Mouse (Mus musculus) right cerebral cortex, postnatal 14 days (tissue): ENCODE measurements around the gene Cryga.

Experiments used
- DNase-seq: peaks from one replicate; pipeline ENCODE4 v3.0.0; 2022

The Cryga gene

DNA sequence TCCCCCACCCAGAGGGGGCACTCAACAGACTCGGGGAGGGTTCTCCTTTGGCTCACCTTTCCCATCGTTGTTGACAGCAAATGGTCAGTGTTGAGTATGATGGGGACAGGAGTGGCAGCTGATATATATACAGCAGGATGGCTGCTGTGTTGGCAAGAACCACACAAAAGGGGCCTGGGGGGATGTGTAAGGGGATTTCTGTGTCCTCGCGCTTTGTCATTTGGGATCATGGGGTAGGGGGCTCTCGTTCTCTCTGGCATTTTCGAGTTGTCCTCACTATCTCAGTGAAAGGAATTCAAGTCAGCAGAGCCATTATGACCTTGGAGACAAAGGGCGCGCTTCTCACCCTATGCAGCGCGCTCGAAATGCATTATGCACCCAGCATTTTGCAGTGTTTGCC, at the start of gene Cryga:
Gene Cryga (minus strand): TSS at position 101 of the 400 bp plus-strand sequence.
- DNase-seq = no peak

DNA sequence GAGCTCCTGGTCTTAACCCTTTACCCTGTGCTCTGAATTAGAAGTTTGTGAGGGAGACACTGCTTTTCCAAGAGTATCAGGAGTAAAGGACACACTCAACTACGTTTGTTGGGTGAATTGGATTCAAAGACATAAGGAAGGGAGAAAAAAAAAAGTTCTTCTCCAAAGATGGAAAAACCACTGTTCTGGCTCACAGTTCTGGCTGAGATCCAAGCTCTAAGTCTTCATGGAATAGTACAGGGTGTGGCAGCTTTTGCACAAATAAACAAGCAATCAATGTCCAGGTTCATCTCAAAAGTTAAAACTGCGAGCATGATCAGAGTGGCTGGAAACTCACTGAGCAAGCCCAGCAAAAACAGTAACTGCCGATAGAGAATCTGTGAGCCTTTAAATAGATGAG, 44.8 kb upstream of the Cryga start:
- DNase-seq = no peak

DNA sequence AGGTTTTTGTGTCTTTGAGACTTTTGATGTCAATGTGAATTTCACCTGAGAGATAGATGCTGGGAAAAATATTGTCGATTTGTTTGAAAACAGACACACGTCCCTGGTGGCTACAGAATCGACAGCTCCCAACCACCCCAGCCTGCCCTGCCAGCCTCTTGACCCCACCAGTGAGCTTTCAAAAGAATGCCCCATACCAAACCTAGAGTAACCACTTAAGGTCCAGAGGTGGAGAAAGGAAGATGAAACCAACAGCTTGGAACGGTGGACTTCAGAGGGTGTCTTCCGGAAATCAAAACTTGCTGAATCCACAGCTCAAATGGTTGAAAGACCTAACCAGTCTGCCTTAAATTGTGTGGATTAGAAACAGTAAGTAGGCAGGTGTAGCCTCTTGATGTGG, 44.2 kb upstream of the Cryga start:
- no peak for DNase-seq

DNA sequence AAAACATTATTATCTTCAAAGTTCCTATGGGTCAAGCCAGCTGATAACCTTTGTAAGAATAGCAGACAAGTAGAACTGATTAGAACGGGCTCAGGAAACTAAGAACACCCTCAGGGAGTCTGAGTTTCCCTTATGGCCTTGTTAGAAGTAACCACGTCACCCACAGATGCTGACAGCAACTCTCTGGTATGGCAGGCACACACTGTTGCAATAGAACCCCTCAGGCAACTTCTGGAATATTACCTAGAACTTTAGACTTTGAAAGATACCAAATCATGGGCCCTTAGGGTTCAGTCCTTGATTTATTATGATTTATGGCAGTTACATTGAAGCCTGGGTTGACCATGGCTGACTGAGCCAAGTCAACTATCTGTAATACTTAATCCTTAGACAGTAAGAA, 43.4 kb upstream of the Cryga start:
- DNase-seq = no peak

DNA sequence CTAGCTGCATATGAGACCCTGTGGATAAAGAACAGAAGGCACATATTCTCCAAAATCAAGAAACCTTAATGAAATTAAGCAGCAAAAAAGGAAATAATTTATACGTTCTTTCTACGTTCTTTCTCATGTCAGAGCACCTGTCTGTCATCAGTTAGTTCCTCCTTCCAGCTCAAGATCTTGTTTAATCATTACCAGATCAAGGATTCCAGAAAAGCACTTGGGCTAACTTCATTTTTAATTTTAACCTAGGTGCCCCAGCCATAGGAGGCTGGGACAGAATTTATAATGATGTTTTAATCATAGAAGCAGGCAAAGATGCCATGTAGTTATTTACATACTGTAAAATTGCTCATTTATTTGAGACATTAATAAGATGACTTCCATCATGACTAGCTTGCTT, 41.6 kb upstream of the Cryga start:
- DNase-seq = no peak

DNA sequence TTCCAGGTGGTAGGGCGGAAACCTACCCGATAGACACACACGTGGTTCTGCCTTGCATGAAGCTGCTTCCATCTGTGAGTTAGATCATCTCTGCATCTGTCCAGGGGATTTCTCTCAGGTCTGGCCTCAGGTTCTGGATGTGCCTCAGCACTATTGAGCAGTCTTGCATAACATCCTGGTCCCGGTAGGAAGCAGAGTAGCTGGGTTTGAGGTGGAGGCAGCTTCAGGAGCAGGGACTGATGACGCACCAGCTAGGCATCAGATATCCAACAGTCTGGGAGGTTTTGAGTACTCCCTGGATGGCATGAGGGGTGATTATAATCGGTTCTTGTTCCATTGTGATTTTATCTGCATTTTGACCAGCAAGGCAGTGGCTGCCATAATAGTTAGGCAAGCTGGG, 34.4 kb upstream of the Cryga start:
- no peak for DNase-seq

DNA sequence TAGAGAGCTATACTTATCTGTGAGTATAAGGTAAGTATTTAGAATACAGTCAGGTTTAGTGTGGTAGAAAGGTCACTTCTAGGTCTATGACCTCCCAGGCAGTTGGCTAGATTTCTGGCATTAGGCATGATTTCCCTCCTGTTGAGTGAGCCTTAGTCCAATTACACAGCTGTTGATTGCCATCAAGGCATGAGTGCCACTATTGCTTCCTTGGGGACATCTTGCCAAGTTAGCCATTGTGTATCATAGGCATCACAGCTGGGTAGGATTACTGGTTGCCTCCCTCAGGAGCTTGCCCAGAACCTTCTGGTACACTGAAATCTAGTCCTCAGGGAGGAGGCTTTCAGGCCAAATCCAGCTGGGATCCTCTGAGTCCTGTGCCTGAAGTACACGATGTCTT, 29.7 kb upstream of the Cryga start:
- no peak for DNase-seq

DNA sequence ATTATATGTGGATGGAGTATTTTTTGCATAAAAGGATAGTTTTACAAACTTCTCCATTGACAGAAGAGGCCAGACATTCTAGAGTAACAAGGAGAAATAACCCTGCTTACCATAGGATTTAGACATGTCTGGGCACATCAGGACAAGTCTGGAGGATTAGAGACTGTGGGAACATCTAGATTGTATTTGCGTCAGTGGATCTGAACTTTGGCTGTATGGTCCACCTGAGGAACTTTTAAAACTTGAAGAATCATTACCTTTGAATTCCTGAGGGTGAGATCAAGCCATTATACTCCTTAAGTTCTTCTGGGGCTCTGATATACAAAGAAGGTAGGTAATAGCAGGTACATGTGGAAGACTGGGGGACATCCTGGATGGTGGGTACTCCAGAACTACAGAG, 28.5 kb upstream of the Cryga start:
- no peak for DNase-seq

DNA sequence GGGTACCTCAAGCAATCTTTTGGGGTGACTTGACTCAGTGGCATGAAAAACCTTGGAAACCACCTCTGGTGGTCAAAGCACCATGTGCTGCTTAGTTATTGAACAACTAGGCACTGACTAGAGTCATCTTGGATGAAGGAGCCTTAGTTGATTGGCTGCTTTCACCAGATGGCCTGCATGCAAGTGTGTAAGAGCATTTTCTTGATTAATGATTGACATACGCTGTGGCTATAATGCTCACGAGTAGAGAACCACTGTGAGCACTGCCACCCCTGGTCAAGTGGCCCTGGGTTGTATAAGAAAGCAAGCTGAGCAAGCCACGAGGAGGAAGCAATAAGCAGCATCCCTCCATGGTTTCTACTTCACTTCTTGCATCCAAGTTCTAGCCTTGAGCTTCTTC, 27.1 kb upstream of the Cryga start:
- no peak for DNase-seq

DNA sequence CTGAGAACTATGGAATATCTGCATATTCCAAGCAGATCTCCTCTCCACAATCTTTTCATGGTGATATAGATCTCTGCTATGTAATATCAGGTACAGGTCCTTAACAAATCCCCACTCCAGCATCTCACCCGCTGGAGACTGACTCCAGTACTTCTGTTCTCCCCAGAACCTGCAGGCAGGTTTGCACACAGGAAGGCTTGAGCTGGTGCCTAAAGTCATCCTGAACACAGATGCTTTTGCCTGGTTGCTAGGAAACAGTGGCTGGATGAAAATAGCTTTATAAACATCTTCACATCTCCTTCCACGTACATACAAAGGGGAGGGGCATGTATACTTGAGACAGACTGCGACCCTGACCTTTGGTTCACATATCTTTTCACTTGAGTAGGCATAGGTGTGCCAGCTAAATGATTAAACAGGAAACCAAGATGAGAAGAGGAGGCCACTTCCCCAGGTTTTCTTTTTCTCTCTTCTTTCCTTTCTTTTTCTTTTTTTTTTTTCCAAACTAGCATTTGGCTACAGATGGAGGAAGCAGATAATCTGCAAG, 26.5 kb upstream of the Cryga start:
- no peak for DNase-seq

DNA sequence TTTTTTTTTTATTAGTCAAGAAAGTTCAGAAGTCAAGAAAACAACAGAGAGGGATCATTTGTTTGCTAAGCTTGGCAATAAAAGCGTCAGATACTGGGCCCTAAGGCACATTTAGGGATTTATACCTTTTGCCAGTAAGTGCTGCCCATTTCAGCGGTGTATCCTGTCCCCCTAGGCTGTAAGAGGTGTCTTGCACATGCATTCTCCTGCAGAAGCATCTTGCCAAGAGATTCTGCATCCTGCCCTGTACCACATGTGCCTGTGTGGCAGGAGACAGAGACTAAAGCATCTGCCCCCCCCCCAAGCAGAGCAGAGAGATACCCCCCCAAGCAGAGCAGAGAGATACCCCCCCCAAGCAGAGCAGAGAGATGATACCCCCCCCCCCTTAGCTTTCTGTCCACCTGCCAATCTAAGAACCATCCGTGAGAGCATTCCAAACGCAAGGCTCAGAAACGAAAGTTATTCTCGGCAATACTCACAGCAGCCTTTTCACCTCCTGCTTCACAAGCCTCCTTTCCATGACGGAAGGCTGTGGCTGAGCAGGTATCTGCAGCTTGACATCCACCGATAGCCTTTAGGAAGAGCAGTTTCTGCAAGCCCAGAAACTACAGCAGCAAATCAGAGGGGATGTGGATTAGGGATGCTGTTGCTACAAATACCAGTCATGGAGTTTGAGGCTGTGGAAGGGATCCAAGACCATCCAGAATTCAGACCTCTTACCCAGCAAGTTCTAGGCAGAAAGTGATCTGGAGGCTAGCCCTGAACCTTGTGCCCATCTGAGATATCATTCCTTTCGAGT, 19.6 kb upstream of the Cryga start, which contains the start of gene D630023F18Rik:
Gene D630023F18Rik (minus strand): TSS at position 641 of the 799 bp plus-strand sequence.
- DNase-seq = peak; percentile 11

DNA sequence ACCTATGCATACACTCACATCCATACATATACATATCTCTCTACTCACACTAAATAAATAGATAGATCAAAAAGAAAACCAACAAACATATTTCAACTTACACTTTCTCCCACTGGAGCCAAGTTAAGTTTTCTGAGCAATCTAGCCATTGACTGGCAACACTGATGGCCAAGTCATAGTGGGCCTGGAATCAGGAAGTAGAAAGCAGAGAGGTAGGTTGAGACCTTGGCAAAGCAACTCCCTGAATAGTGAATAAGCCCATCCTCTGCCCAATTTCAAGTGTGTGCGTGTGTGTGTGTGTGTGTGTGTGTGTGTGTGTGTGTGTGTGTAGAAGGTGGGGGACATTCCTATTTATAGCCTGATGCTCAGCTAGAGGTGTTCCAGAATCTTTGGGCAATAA, 16.3 kb upstream of the Cryga start, which contains the start of gene Gm28845:
Gene Gm28845 (minus strand): TSS at position 121 of the 400 bp plus-strand sequence.
- no peak for DNase-seq

DNA sequence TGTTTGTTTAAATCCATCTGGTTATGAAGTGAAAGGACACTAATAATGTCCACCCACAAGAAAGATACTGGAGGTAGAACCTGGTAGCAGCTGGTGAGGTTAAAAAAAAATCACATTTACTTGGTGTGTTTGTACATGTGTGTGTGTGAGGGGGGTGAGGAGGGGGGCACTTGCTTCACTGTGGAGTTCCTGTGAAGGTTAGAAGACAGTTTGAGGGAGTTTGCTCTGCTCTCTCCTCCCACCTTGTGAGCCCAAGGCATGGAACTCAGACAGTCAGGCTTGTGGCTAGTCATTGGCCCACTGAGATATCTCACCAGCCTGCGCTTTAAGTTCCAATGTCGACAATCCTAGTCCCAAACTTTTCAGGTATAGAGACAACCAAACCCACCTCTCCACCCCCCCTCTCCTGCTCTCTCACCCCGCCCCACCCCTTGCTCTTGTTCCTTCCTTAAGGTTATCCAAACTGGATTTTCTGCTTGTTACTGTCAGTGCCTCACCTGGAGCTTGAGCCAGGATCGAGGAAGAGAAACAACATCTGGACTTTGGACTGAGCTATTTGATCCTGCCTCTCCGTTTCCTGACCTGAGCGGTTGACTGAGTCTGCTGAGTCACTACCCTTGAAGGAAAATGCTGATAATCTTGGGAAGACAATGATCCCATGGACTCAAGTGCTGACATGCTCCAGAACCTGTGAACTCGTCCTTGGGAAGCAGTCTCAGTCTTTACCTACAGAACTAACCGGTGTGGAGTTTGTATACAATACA, 15.2 kb upstream of the Cryga start:
- DNase-seq = no peak

DNA sequence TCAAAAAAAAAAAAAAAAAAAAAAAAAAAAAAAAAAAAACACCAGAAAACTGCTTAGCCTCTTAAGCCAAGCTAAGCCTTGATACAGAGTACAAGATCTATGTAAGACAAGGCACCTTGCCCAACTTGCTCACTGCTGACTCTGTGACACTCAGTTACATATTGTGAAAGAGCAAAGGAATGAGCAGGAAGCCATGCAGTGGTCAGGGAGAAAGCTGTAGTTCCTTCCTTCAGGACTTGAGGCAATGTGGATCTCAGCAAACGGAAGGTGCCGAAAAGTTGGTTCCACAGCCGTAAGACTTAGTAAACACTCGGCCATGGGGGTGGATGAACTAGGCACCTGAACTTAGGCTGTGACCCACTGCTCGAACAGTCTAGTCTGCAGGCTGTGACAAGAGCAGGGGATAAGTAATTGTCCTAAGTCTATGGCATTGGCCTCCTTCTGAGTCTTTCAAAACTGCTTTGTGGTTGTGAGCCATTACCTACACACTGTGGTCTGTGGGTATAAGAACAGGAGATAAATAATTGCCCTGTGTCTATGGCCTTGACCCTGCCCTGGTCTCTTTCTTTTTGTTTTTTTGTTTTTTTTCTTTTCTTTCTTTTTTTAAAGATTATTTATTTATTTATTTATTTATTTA, 10.5 kb upstream of the Cryga start:
- DNase-seq = no peak

DNA sequence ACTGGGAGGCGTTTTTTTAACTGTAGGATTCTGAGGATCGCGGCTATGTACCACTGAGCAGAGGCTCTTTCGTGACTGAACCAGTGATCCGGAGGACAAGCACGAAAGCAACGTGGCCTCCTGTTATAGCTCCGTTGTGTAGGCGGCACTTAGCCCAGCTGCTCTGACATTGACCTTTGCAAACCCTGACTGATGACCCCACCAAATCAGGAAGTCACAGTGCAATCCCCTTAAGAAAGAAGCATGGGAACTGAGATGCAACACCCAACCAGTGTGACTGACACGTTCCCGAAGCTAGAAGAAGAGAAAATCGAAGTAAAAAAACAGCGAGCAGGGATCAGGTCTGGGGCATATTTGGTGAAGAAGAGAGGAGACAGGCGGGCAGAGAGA, 9.6 kb upstream of the Cryga start:
- DNase-seq = no peak

DNA sequence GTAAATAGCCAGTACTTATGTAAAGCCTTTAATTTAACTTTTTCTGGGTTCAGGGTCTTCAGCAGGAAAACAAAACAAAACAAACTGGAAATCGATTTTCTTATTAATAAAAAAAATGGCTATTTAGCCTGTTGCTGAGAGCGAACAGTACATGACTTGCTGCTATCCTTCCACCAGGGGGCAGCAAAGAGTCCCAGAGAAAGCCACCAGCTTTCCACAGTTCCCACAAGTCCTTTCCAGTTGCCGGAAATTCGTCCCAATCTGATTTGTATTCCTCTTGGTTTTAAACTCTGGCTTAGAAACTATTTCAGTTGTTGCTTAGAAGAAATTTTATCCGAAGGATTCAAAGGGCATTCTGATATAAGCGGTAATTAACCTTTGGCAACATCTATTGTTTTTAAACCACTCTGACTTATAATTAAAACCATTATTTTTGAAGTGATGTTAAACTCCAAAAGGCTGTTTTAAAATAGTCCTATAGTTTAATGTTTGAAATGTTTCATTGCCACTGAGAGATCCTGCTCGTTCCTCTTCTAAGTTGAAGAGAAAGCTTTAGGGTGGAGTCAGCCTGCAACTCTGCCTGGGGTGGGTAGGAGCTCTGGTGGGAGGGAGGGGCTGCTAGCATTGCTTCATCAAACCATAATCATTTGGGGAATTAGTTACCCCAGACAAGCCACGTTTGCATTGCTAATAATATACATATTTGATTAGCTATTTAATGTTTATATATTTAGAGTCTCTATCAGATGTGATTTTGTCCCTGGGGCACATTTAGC, 9.0 kb upstream of the Cryga start:
- DNase-seq = peak; percentile 75

DNA sequence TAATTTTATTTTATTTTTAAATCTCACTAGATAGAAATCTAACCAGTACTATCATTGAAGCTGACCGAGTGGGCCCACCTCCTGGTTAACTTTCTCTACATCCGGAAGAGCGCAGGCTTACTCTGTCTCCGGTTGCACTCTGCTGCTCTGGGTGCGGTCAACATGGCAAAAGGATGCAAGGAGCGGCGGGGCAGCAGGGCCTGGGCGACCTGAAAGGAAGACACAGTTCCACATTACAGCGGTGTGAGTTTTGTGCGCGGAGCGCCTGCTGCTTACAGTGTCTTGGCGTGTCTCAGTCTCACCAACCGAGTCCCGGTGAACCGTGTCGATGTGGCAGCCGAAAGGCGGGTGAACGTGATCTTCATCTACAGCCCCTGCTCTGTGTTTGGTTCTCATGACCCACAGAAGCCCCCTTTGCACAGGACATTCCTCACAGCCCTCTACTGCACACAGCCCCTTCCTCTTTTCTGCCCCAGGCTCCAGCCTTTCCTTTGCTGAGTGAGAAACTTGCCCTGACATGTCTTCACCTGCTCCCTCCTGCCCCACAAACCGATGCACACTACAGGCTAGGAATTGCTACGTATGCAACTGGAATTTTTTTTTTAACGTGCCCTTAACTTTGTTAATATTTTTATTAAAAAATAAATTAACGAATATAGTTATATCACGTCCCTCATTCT, 6.7 kb upstream of the Cryga start:
- no peak for DNase-seq

DNA sequence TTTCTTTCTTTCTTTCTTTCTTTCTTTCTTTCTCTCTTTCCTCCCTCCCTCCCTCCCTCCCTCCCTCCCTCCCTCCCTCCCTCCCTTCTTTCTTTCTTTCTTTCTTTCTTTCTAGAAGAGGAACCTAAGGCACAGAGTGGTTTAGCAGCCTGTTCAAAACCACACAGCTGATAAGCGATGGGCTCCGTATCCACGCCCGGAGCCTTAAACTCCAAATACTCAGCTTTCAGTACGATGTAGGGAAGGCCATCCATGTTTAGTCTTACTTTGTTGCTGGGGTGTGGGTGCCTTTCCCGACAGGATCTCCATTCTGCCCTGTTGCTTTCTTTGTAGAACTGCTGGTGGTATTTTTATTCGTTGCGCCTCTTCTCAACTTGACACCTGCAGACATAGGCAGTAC, 6.0 kb upstream of the Cryga start:
- DNase-seq = no peak

DNA sequence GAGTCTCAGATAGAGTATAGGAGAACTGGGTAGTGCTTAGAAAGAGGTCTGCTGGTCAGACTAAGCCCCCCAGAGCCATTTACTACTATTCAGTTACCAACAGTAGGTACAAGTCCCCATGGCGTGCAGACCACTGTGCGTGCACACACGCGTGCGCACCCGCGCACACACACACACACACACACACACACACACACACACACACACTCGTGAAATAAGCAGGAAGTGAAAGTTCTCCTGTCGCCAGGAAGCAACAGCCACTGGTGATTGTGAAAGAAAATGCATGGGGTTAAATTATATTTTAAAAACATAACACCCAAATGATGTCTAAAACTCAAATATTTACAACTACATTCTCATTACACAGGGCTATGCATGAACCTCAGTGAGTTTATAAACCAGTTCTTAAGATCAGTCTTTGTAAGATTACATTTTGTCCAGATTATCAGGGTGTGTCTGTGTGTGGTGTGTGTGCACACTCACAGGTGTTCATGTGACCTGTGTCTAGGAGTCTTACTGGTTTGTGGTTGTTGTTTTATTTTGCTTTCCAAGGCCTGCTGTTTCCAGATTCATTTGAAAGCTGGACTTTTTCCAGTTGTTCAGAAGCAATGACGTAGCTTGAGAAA, 4.6 kb upstream of the Cryga start:
- no peak for DNase-seq

DNA sequence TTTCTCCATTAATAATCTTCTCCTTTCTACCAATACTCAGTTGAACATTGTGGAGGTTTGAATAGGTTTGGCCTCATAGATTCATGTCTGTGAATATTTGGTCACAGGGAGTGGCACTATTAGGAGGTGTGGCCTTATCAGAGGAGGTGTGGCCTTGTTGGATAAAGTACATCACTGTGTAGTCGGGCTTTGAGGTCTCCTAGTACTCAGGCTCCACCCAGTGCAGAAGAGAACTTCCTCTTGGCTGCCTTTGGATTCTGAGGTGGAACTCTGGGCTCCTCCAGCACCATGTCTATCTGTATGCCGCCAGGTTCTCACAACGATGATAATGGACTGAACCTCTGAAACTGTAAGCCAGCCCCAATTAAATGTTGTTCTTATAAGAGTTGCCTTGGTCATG, 6.2 kb downstream of the Cryga start:
- no peak for DNase-seq

DNA sequence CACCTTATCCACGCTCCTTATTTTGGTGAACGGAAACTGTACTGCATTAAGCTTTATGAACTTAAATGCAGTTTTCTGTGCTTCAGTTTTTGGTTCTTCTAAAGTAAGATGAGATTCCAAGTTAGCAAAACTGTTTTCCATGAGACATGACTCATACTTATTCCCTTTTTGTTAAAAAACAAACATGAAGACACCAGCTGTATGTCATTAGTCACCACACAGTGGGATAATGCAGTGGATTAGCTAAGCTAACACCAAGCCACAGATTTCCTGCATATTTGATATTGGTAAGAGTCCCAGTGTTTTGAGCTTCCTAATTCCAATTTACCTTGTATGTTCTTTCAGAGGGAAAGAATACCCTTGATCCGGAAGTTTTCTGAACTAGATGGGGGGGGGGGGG, 11.6 kb downstream of the Cryga start:
- DNase-seq = no peak

DNA sequence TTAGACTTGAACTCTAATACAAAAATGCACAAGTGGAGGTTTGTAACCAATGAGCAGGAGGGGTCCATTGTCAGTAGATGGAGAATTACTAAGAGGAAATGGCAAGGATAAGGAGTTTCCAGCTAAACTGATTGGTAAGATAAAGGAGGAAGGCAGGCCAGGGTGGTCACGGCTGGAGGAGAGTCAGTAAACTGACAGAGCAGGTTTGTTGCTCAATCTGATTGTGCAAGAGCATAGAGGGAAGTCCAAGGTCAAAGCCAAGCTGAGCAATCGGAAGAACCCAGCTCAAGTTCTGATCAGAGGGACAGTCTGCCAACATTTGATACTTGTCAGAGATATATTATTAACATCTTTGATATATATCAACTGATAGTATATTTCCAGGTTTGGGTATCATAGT, 12.8 kb downstream of the Cryga start:
- no peak for DNase-seq
